Mouse (Mus musculus) forebrain, embryonic 11.5 days (tissue): ENCODE data around the gene Gm7694. TPM values are rescaled to one million over a fixed set of nuclear protein-coding genes. Genes with fewer than 3 reads are reported as not detected.
A peak's percentile ranks its signal among the peaks of the same experiment; 100 is the strongest.

Experiments used
- ATAC-seq: fragments of 200-750 bp; cut with Nextera tagmentation; replicated peaks from 2 replicates; pipeline ENCODE4 v1.8.0; 2017; ENCODE audit warnings: moderate TSS enrichment; ENCODE audit not compliant: low FRiP score
- DNase-seq: peaks from one replicate; pipeline ENCODE4 v3.0.0-alpha.2; 2017; ENCODE audit warnings: low spot score
- H3K27ac ChIP-seq: fragments of 300-500 bp; sonication (generic); 2 replicates; pipeline ENCODE4 v1.5.1; 2014; ENCODE audit warnings: low read depth, low read length
- H3K27me3 ChIP-seq: fragments of 300-500 bp; sonication (generic); 2 replicates; pipeline ENCODE4 v1.6.1; 2014; ENCODE audit warnings: mild to moderate bottlenecking, low read length, mixed read lengths; ENCODE audit not compliant: control insufficient read depth, insufficient read depth
- H3K36me3 ChIP-seq: fragments of 300-500 bp; sonication (generic); 2 replicates; pipeline ENCODE4 v1.6.1; 2014; ENCODE audit warnings: mild to moderate bottlenecking, low read length, moderate library complexity, mixed read lengths; ENCODE audit not compliant: control insufficient read depth, insufficient read depth
- H3K4me1 ChIP-seq: fragments of 300-500 bp; sonication (generic); replicated peaks from 2 replicates; pipeline ENCODE4 v1.6.1; 2014; ENCODE audit warnings: low read length, mixed read lengths; ENCODE audit not compliant: control insufficient read depth, insufficient read depth
- H3K4me2 ChIP-seq: fragments of 300-500 bp; sonication (generic); 2 replicates; pipeline ENCODE4 v1.6.1; 2014; ENCODE audit warnings: low read depth, mild to moderate bottlenecking, low read length, moderate library complexity, mixed read lengths; ENCODE audit not compliant: severe bottlenecking
- H3K4me3 ChIP-seq: fragments of 300-500 bp; sonication (generic); 2 replicates; pipeline ENCODE4 v1.5.1; 2014; ENCODE audit warnings: low read depth, low read length
- H3K9ac ChIP-seq: fragments of 300-500 bp; sonication (generic); 2 replicates; pipeline ENCODE4 v1.6.1; 2014; ENCODE audit warnings: low read length
- H3K9me3 ChIP-seq: fragments of 300-500 bp; sonication (generic); 2 replicates; pipeline ENCODE4 v1.6.1; 2016; ENCODE audit warnings: low read length, mixed read lengths; ENCODE audit not compliant: control insufficient read depth
- WGBS: fragments of 180-500 bp; shearing (Covaris S2); extraction: QIAGEN DNeasy Blood & Tissue Kit; methylation state at CpG from one replicate; pipeline ENCODE4 v1.1.7; 2014; 5-methylcytosine and 5-hydroxymethylcytosine counted together
- polyA plus RNA-seq: library from polyadenylated mRNA; unstranded; fragments of >200 nt; fragmentation: Nextera tagmentation; extraction: Ambion mirVana; gene quantifications from 2 replicates; pipeline ENCODE4 v1.2.1, GENCODE M21; 2014

Gene Gm7694
- polyA plus RNA-seq: 4.5 and 6.6 TPM in 2 replicates

DNA sequence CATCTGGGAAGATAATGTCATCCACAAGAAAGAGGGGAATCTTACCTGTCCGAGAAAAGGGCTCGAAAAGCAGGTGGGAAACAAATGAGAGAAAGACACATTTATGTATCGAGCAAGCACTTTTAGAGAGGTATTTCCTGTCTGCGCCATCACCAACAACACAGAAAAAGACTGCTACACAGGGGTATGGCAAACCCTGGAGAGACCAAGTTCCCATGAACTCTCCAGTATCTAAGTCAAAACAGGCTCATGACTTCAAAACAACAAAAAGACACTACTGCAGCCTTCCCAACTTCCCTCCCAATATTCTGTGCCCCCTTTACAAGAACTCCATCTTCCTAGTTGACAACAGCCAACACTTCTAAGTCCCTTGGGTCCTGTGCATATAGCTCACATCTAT, at the start of gene Gm7694:
Gene Gm7694, minus strand, starts transcription at position 101 of the 400 bp plus-strand sequence.
- H3K9me3 ChIP-seq: no peaks in the 10 kb centered on the region
- no peak within 1 kb of the TSS for H3K9ac ChIP-seq
- no peaks in the 10 kb centered on the region for H3K36me3 ChIP-seq
- H3K4me3 ChIP-seq: no peak within 1 kb of the TSS
- DNase-seq (no peak), ATAC-seq (no peak)
- no peak within 1 kb of the TSS for H3K27ac ChIP-seq
- no peaks in the 10 kb centered on the region for H3K4me1 ChIP-seq
- no peaks in the 10 kb centered on the region for H3K27me3 ChIP-seq
- WGBS: 95% methylated on average over 4 of the region's 4 CpGs
- H3K4me2 ChIP-seq: no peak within 1 kb of the TSS

DNA sequence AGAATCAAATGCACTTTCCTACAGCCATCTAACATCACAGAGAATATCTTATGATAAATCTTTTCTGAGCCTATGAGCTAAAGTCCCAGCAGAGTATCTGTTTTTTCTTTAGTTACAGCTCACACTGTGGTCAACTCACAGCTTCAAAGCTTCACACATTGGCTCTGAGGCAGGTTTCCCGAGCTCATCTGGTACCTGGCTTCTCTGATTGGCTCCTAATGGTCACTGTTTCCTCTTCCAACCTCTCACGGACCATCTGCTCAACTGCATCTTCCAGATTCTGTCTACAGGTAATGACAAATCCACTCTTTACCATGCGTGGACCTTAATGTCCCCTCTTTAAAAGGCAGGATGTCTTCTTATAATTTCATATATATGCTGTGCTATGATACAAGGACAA, 47.2 kb upstream of the Gm7694 start:
- no peaks in the 10 kb centered on the region for H3K36me3 ChIP-seq
- H3K9me3 ChIP-seq: no peaks in the 10 kb centered on the region
- no peak overlapping the region for H3K4me3 ChIP-seq
- DNase-seq (no peak), ATAC-seq (no peak)
- no peaks in the 10 kb centered on the region for H3K4me1 ChIP-seq
- no peak overlapping the region for H3K9ac ChIP-seq
- 78% methylated on average over 3 of the region's 3 CpGs for WGBS
- no peak overlapping the region for H3K4me2 ChIP-seq
- H3K27me3 ChIP-seq: no peaks in the 10 kb centered on the region
- no peak overlapping the region for H3K27ac ChIP-seq

DNA sequence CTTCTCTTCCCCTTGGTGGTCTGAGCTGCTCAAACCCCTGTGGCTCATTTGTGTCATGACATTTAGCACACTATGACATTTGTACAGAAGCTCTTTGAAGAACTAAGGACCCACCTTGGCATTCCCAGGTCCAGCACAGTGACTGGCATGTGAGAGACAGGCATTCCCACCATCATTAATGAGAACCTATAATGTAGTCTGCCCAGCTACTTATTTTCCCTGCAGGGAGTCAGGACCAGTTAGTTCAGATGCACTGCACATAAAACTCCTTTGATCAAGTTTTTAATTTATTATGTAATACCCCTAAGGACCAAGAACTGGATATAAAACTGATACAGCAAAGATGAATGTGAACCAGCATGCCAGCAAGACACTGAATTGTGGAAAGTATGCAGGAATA, 44.9 kb upstream of the Gm7694 start:
- no peak for ATAC-seq
- H3K36me3 ChIP-seq: no peaks in the 10 kb centered on the region
- H3K4me3 ChIP-seq: no peak overlapping the region
- H3K9me3 ChIP-seq: no peaks in the 10 kb centered on the region
- H3K4me1 ChIP-seq: no peaks in the 10 kb centered on the region
- H3K27me3 ChIP-seq: no peaks in the 10 kb centered on the region
- H3K9ac ChIP-seq: no peak overlapping the region
- DNase-seq: no peak
- H3K4me2 ChIP-seq: no peak overlapping the region
- no peak overlapping the region for H3K27ac ChIP-seq

DNA sequence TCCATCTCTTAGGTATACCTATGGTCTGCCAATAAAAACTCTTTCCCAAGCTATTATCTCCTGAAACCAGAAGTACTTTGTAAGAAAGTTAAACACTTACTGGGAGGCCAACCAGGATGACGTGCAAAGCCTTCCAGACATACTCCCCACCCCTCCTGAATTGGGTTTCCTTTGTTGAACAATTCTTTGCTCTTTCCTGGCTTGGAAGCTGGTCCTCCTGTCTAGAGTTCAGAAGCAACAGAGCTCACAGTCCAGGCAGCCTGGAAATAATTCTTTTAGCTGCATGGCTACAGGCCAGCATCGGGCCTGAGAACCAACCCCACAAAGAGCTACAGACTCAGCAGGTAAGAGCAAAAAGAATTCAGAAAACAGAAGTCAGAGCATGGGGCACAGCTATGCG, 40.1 kb upstream of the Gm7694 start:
- no peaks in the 10 kb centered on the region for H3K36me3 ChIP-seq
- H3K4me1 ChIP-seq: no peaks in the 10 kb centered on the region
- H3K27me3 ChIP-seq: no peaks in the 10 kb centered on the region
- WGBS: 88% methylated on average over 3 of the region's 3 CpGs
- H3K4me2 ChIP-seq: no peak overlapping the region
- no peak overlapping the region for H3K4me3 ChIP-seq
- H3K9me3 ChIP-seq: no peaks in the 10 kb centered on the region
- H3K27ac ChIP-seq: no peak overlapping the region
- no peak overlapping the region for H3K9ac ChIP-seq
- ATAC-seq (no peak), DNase-seq (peak; percentile 30)

DNA sequence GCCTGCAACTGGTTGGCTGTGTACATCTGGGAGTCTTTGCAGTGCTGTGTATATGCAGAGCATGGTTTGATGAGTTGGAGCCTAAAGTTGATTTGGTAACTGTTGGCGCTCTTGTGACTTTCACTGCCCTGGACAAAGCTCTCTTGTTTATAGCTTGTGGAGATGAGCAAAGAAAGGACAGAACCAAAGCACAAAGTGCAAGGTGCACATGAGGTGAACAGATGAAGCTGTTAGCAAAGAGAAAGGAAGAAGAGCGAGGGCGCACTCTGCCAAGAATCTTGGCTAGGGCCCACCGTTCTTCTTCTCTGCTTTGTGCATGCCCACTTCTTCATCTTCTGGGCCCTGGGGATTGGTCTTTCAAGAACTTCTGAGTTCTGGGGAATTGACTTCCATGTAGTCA, 37.8 kb upstream of the Gm7694 start:
- DNase-seq: no peak
- Histone ChIP-seq H3K9ac (no peak overlapping the region), H3K4me1 (no peaks in the 10 kb centered on the region), H3K27me3 (no peaks in the 10 kb centered on the region), H3K9me3 (no peaks in the 10 kb centered on the region), H3K36me3 (no peaks in the 10 kb centered on the region), H3K4me3 (no peak overlapping the region), H3K27ac (no peak overlapping the region), H3K4me2 (no peak overlapping the region)
- 96% methylated on average over 4 of the region's 4 CpGs for WGBS
- no peak for ATAC-seq

DNA sequence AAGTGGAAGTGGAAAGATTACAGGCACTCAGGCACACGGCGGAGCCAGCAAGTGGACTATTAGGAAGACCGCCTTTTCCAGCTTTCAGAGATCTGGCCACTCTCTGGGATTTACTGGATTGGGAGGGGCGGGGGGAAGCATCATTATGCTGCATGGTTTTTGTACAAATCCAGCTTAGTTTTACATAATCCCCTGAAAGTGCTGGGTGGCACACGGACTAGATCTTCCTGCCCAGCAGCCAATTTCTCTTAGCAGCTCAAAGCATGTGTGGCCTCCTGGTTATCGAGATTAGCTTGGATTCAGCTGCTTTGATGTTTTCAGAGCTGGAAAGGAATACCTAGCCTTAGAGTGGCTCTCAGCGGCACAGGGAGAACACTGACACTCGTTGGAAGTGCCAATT, 36.9 kb upstream of the Gm7694 start:
- Histone ChIP-seq H3K27ac (no peak overlapping the region), H3K9me3 (no peaks in the 10 kb centered on the region), H3K36me3 (no peaks in the 10 kb centered on the region), H3K4me3 (no peak overlapping the region), H3K4me1 (no peaks in the 10 kb centered on the region), H3K9ac (no peak overlapping the region), H3K27me3 (no peaks in the 10 kb centered on the region), H3K4me2 (no peak overlapping the region)
- peak; percentile 44 for DNase-seq
- no peak for ATAC-seq
- 55% methylated on average over 8 of the region's 8 CpGs for WGBS

DNA sequence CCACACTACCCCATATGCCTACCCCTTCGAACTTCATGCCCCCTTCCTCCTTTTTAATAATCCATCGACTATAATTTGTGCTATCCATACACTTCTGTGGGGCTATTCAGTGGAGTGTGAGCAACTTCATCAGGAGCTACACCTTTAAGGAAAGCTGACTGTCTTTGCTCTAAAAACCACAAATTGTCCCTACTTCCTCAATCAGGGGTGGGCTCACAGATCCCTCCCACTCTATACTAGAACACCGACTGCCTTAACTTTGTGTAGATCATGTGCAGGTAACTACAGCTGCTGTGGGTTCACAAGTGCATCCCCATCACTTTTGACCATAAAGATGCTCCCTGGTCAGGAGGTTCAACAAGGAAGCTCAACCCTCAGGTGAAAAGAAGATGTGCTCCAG, 33.8 kb upstream of the Gm7694 start:
- H3K4me1 ChIP-seq: no peaks in the 10 kb centered on the region
- DNase-seq (no peak), ATAC-seq (no peak)
- H3K4me3 ChIP-seq: no peak overlapping the region
- 91% methylated on average over 3 of the region's 3 CpGs for WGBS
- H3K27ac ChIP-seq: no peak overlapping the region
- H3K4me2 ChIP-seq: no peak overlapping the region
- no peaks in the 10 kb centered on the region for H3K27me3 ChIP-seq
- no peaks in the 10 kb centered on the region for H3K36me3 ChIP-seq
- no peaks in the 10 kb centered on the region for H3K9me3 ChIP-seq
- no peak overlapping the region for H3K9ac ChIP-seq

DNA sequence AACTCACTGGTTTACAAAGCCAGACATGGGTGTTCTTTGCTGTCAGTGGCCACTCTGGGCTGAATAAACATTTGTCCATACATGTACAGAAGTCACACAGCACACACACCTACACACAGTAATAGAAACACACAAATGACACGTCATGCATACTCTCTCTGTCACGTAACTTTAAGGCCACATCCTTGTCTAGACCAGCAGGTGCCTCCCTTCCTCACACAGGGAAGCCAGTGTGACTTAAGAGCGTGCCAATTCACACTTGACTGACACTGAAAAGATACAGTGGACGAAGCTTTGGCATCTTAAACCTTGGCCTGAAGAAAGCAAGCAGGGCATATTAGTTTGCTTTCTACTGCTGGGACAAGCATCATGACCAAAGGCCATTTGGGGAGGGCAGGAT, 26.6 kb upstream of the Gm7694 start:
- no peaks in the 10 kb centered on the region for H3K9me3 ChIP-seq
- H3K9ac ChIP-seq: no peak overlapping the region
- H3K27me3 ChIP-seq: no peaks in the 10 kb centered on the region
- H3K4me2 ChIP-seq: no peak overlapping the region
- 73% methylated on average over 4 of the region's 4 CpGs for WGBS
- no peaks in the 10 kb centered on the region for H3K4me1 ChIP-seq
- ATAC-seq: no peak
- no peak overlapping the region for H3K27ac ChIP-seq
- no peak for DNase-seq
- H3K4me3 ChIP-seq: no peak overlapping the region
- H3K36me3 ChIP-seq: no peaks in the 10 kb centered on the region

DNA sequence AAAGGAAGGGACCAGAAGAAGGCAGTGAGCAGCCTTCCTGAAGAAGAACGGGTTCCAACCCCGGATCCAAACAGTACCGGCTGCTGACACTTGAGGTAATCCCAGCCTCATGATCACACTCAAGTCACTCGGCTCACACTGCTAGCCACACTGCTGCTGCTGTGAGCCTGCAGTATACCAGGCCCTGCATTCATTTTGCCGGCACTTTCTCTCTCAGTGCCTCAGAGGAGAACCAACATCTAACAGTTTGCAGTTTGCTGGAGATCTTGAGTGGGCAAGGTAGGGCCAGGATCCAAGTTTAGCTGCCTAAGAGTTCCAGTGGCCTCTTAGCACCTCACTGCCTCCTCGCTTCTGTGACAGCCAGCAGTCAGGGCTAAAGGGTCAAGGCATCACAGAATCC, 25.8 kb upstream of the Gm7694 start:
- WGBS: 79% methylated on average over 6 of the region's 6 CpGs
- Histone ChIP-seq H3K4me1 (no peaks in the 10 kb centered on the region), H3K36me3 (no peaks in the 10 kb centered on the region), H3K4me3 (no peak overlapping the region), H3K9me3 (no peaks in the 10 kb centered on the region), H3K27ac (no peak overlapping the region), H3K27me3 (no peaks in the 10 kb centered on the region), H3K9ac (no peak overlapping the region), H3K4me2 (no peak overlapping the region)
- DNase-seq (no peak), ATAC-seq (no peak)
